Mouse (Mus musculus) hindbrain, embryonic 12.5 days (tissue): ENCODE data around the gene 1700017B05Rik. TPM values are rescaled to one million over a fixed set of nuclear protein-coding genes. Genes with fewer than 3 reads are reported as not detected.
"Not testable (repeated sequence)": the region's sequence is repeated elsewhere in the genome, so short reads cannot be mapped to it uniquely, and the experiment has no call there.

Source experiments
- ATAC-seq: fragments of 200-750 bp; cut with Nextera tagmentation; 2 replicates; pipeline ENCODE4 v1.8.0; 2017; ENCODE audit warnings: moderate TSS enrichment; ENCODE audit not compliant: low FRiP score
- H3K27ac ChIP-seq: fragments of 300-500 bp; sonication (generic); 2 replicates; pipeline ENCODE4 v1.5.1; 2016; ENCODE audit warnings: mild to moderate bottlenecking
- H3K27me3 ChIP-seq: fragments of 300-500 bp; sonication (generic); 2 replicates; pipeline ENCODE4 v1.6.1; 2016; ENCODE audit warnings: mild to moderate bottlenecking
- H3K36me3 ChIP-seq: fragments of 300-500 bp; sonication (generic); 2 replicates; pipeline ENCODE4 v1.6.1; 2016; ENCODE audit warnings: mild to moderate bottlenecking
- H3K4me1 ChIP-seq: fragments of 300-500 bp; sonication (generic); 2 replicates; pipeline ENCODE4 v1.6.1; 2016
- H3K4me2 ChIP-seq: fragments of 300-500 bp; sonication (generic); replicated peaks from 2 replicates; pipeline ENCODE4 v1.6.1; 2016; ENCODE audit warnings: mild to moderate bottlenecking
- H3K4me3 ChIP-seq: fragments of 300-500 bp; sonication (generic); 2 replicates; pipeline ENCODE4 v1.5.1; 2016; ENCODE audit warnings: mild to moderate bottlenecking
- H3K9ac ChIP-seq: fragments of 300-500 bp; sonication (generic); 2 replicates; pipeline ENCODE4 v1.6.1; 2016; ENCODE audit warnings: mild to moderate bottlenecking, moderate library complexity
- H3K9me3 ChIP-seq: fragments of 300-500 bp; sonication (generic); replicated peaks from 2 replicates; pipeline ENCODE4 v1.6.1; 2016; ENCODE audit warnings: mild to moderate bottlenecking
- WGBS: fragments of 180-500 bp; shearing (Covaris S2); methylation state at CpG from one replicate; pipeline ENCODE4 v1.1.7; 2016; 5-methylcytosine and 5-hydroxymethylcytosine counted together
- polyA plus RNA-seq: library from polyadenylated mRNA; unstranded; fragments of >200 nt; fragmentation: Nextera tagmentation; extraction: Ambion mirVana; gene quantifications from 2 replicates; pipeline ENCODE4 v1.2.1, GENCODE M21; 2016

Gene 1700017B05Rik
- polyA plus RNA-seq, 1 experiment from 2014 or later: 8.1 TPM

DNA sequence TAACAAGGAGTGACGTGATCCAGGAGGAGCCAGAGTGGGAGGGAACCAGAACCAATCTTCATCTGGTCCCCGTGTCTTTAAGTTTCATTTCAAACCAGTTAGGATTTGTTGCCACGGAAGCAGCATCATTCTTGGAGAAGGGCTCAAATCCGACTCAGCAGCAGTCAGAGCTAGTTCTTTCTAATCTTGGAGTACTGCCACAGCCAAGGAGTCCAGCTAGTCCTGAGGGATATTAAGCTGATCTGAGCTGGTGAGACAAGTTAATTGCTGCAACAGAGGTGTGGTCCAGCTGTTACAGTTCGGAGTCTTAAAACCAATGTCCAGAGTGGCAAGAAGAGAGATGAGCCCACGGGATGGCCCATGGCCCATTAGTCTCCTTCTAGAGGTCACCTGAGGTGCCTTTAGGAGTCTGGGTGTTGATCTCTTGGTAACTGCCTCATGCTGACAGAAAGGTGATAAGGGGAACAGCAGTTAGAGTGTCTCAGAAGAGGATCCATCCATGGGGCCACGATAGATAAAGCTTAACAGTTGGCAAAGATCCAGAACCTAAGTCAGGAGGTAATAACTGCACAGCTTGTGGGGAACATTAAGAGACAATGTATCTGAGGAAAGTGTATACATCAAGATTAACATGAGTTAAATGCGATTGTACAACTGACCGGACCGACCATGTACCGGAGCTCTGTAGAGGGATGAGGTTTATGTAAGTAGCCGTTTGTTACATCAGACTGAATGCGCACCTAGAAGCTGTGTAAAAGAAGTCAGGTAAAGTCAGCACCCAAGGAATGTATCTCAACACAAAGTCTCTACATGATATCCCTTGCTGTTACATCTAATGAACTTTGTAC lies 36.4 kb downstream of the 1700017B05Rik start:
- ATAC-seq: no peak

DNA sequence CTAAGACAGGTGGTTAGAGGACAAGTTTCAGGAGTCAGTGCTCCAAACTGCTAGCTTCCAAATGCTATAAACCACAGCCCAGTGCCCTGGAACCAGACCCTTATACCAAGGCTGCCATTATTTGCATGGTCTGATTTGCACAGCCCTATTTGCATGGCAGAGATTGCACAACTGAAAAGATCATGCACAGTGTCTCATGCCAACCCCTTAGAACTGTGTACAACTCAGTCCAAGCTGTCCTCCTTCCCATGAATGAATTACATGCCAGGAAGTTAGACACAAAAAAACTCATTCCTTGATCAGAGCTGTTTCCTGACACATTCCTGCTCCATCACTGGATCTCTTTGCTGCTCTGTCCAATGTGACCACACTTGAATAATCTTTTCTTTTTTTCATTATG lies 39.1 kb downstream of the 1700017B05Rik start:
- no peak overlapping the region for H3K27ac ChIP-seq
- no peak overlapping the region for H3K9ac ChIP-seq
- H3K4me2 ChIP-seq: no peak overlapping the region
- no peak for ATAC-seq
- H3K4me1 ChIP-seq: no peaks in the 10 kb centered on the region
- no peaks in the 10 kb centered on the region for H3K36me3 ChIP-seq
- no peak overlapping the region for H3K4me3 ChIP-seq
- peaks cover 3% of the 10 kb centered on the region; the same call in 1 of the 2 replicates for H3K27me3 ChIP-seq
- no peaks in the 10 kb centered on the region for H3K9me3 ChIP-seq

More for the DNA sequence above, 36.4 kb downstream of the 1700017B05Rik start:
- H3K36me3 ChIP-seq: no peaks in the 10 kb centered on the region
- H3K4me2 ChIP-seq: no peak overlapping the region
- H3K27me3 ChIP-seq: peaks cover 3% of the 10 kb centered on the region; the same call in 1 of the 2 replicates
- H3K4me1 ChIP-seq: peaks cover 3% of the 10 kb centered on the region; the same call in 1 of the 2 replicates
- no peak overlapping the region for H3K27ac ChIP-seq
- no peak overlapping the region for H3K4me3 ChIP-seq
- H3K9me3 ChIP-seq: no peaks in the 10 kb centered on the region
- no peak overlapping the region for H3K9ac ChIP-seq
- 87% methylated on average over 13 of the region's 13 CpGs for WGBS

DNA sequence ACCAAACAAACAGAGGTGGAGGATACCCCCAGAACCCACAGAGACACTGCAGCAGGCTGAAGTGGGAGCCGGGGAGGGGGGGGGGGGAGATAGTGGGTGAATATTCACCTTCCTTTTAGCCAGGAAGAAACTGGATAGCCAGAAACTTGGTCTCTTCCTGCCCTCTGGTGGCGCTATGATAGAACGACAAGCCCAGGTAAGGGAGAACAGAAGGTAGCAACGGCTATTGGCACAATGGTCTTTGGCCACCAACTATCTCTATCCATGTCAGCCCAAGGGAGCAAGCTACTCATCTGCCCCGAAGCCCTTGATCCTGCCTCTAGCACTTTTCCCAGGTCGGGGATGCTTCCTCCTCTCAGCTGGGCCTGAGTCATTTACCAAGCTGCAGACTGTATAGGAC lies 42.1 kb downstream of the 1700017B05Rik start:
- no peak overlapping the region for H3K4me2 ChIP-seq
- H3K4me3 ChIP-seq: no peak overlapping the region
- no peak for ATAC-seq
- 25% methylated on average over 6 of the region's 6 CpGs for WGBS
- no peaks in the 10 kb centered on the region for H3K9me3 ChIP-seq
- H3K27ac ChIP-seq: no peak overlapping the region
- H3K9ac ChIP-seq: no peak overlapping the region
- no peaks in the 10 kb centered on the region for H3K36me3 ChIP-seq
- no peaks in the 10 kb centered on the region for H3K4me1 ChIP-seq
- no peaks in the 10 kb centered on the region for H3K27me3 ChIP-seq

DNA sequence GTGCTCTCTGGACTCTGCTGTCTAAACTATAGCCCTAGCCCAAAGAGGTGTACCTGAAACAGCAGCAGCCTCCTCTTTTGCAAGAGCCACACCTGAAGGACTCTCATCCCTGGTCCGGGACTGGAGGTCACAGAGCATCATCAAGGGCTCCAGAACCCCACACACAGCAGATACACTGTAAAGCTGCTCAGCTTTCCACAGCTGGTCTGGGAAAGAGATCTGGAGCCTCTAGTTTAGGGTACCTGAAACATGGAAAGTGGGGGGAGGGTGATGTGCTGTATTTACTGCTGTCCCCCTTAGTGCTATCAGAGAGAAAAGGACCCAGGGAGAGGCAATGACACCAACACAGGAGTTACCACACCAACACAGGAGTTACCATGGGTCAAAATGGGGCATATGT lies 42.9 kb downstream of the 1700017B05Rik start:
- no peak for ATAC-seq
- no peak overlapping the region for H3K4me2 ChIP-seq
- no peaks in the 10 kb centered on the region for H3K27me3 ChIP-seq
- H3K36me3 ChIP-seq: no peaks in the 10 kb centered on the region
- no peak overlapping the region for H3K27ac ChIP-seq
- H3K4me1 ChIP-seq: no peaks in the 10 kb centered on the region
- H3K9me3 ChIP-seq: no peaks in the 10 kb centered on the region
- no peak overlapping the region for H3K4me3 ChIP-seq
- H3K9ac ChIP-seq: no peak overlapping the region
- 97% methylated on average over 1 of the region's 1 CpGs for WGBS

DNA sequence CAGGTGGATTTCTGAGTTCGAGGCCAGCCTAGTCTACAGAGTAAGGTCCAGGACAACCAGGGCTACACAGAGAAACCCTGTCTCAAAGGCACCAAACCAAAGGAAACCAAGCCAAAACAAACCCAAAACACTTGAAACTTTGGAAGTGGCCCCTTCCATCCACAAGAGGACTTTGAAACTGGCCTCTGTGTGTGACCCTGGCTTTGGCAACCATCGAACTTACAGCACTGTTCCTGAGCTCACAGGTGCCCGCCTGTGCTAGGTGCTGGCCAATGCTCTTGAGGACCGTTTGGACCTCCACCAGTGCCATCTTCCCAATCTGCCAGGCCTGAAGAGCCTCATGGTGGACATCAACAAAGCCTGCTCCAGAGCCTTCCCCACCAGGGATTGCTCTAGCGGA lies 43.6 kb downstream of the 1700017B05Rik start:
- no peaks in the 10 kb centered on the region for H3K9me3 ChIP-seq
- WGBS: 83% methylated on average over 5 of the region's 5 CpGs
- H3K4me3 ChIP-seq: no peak overlapping the region
- H3K4me2 ChIP-seq: no peak overlapping the region
- H3K27me3 ChIP-seq: no peaks in the 10 kb centered on the region
- ATAC-seq: no peak
- no peak overlapping the region for H3K9ac ChIP-seq
- no peak overlapping the region for H3K27ac ChIP-seq
- no peaks in the 10 kb centered on the region for H3K4me1 ChIP-seq
- no peaks in the 10 kb centered on the region for H3K36me3 ChIP-seq

DNA sequence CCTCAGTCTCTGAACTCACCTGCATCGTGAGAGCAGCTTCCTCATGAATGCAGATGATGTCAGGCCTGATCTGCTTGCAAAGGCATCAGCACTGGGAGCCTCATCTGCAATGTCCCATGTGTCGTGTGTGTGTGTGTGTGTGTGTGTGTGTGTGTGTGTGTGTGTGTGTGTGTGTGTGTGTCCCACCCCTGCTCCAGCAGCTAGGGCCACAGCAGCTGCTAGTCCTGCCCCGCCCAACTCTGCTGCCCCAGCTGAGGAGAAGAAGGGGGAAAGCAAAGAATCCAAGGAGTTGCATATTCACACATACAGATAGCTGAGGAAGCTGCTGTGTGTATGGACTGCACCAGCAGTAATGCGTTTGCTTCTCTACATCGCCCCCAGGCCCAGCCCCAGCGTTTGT lies 45.2 kb downstream of the 1700017B05Rik start:
- WGBS: 83% methylated on average over 6 of the region's 6 CpGs
- no peak for ATAC-seq
- Histone ChIP-seq H3K27me3 (no peaks in the 10 kb centered on the region), H3K9ac (no peak overlapping the region), H3K4me3 (no peak overlapping the region), H3K36me3 (no peaks in the 10 kb centered on the region), H3K27ac (no peak overlapping the region), H3K4me1 (no peaks in the 10 kb centered on the region), H3K9me3 (no peaks in the 10 kb centered on the region), H3K4me2 (no peak overlapping the region)

DNA sequence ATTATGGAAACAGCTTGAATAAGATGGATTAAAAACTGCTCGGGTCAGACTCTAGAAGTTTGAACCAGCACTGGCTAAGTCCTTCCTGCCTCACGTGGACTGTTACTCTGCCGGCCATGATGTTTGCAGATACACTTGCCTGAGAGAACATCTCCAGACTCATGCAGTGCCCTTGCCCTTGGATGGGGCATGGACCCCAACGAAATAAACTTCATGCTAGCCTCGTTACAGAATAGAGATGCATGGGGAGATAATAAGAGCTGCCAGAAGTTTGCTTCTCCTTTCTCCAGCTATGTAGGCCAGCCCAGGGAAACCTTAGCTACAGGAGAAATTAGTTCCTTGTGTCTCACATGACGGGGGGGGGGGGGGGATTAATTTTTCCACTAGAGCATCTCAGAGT lies 47.9 kb downstream of the 1700017B05Rik start:
- H3K9ac ChIP-seq: no peak overlapping the region
- no peaks in the 10 kb centered on the region for H3K4me1 ChIP-seq
- no peaks in the 10 kb centered on the region for H3K27me3 ChIP-seq
- H3K36me3 ChIP-seq: no peaks in the 10 kb centered on the region
- no peak overlapping the region for H3K27ac ChIP-seq
- WGBS: 82% methylated on average over 6 of the region's 6 CpGs
- H3K4me3 ChIP-seq: no peak overlapping the region
- no peaks in the 10 kb centered on the region for H3K9me3 ChIP-seq
- no peak overlapping the region for H3K4me2 ChIP-seq
- no peak for ATAC-seq

DNA sequence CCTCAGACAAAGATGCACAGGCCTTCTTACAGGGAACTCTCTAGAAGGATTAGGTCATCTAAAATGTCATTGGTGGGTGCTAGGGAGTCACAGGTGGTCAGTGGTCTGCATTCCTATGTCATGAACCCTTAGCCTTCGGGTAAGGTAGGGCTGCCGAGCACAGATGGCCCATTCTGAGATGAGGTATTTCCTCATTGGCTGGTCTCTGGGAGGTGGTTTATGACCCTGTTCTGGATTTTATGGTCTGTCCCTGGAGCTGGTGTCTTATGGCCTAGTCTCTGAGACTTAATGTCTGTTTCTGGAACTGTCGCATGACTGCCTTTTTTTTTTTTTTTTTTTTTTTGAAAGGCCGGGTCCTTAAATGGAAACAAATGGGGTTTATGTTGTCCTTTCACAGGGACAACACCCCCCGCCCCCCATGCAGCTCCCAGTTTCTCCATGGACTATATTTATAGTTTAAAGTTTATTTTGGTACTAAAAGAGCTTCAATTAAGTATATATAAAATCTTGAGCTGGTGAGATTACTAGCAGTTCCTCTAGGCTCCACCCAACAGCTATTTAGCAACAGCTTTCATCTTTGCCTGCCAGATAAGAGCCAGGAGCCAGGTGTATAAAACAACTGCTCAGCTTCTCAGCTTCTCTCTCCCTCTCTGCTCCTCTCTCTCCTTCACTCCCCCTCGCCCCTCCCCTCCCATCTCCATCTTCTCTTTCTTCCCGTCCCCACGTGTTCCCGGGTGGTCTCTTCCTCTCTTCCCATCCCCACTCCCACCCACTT lies 49.8 kb downstream of the 1700017B05Rik start:
- H3K4me2 ChIP-seq: no peak overlapping the region
- no peaks in the 10 kb centered on the region for H3K4me1 ChIP-seq
- WGBS: 73% methylated on average over 9 of the region's 9 CpGs
- H3K9ac ChIP-seq: no peak overlapping the region
- H3K4me3 ChIP-seq: no peak overlapping the region
- H3K27me3 ChIP-seq: no peaks in the 10 kb centered on the region
- H3K27ac ChIP-seq: no peak overlapping the region
- no peak for ATAC-seq
- H3K36me3 ChIP-seq: no peaks in the 10 kb centered on the region
- H3K9me3 ChIP-seq: no peaks in the 10 kb centered on the region

DNA sequence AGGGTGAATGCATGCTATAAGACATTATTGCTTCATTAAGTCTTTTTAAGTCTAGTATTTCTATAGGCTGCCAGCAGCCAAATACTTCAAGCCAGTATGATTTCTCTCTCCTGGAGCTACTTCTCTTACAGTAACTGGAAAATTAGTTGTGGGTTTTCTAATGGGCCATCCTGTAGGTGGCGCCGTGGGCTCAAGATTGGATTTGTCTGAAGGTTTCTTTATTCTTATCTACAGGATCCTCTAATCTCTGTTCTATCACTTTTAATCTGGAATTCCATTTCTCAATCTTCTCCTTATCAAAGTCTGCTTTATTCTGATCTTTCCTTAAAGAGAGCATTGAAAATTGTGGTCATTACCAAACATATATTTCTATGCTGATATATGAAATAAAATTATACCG lies 53.1 kb downstream of the 1700017B05Rik start:
- no peak for ATAC-seq
- Histone ChIP-seq H3K27me3 (no peaks in the 10 kb centered on the region), H3K9ac (no peak overlapping the region), H3K36me3 (no peaks in the 10 kb centered on the region), H3K4me1 (no peaks in the 10 kb centered on the region), H3K4me3 (no peak overlapping the region), H3K4me2 (no peak overlapping the region), H3K9me3 (no peaks in the 10 kb centered on the region), H3K27ac (no peak overlapping the region)
- 31% methylated on average over 3 of the region's 3 CpGs for WGBS

DNA sequence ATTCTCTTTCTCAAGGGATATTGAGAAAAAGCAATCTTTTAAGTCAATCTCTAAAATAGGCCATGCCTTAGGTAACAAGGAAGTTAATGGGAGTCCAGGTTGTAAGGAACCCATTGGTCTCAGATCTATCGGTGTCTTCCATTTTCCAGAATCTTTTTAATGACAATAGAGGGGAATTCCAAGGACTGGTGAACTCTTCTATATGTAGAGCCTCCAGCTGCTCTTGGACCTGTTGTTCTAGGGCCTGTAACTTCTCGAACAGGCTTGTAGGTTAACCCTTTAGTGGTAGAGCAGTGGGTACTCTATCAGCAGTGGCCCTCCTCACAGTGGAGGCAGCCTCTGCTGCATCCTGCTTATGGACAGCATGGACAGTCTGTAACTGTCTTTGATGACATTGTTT lies 55.5 kb downstream of the 1700017B05Rik start:
- no peak overlapping the region for H3K4me2 ChIP-seq
- no peak overlapping the region for H3K4me3 ChIP-seq
- ATAC-seq: no peak
- no peaks in the 10 kb centered on the region for H3K27me3 ChIP-seq
- H3K27ac ChIP-seq: no peak overlapping the region
- WGBS: 61% methylated on average over 2 of the region's 2 CpGs
- H3K9ac ChIP-seq: no peak overlapping the region
- no peaks in the 10 kb centered on the region for H3K4me1 ChIP-seq
- H3K36me3 ChIP-seq: no peaks in the 10 kb centered on the region
- no peaks in the 10 kb centered on the region for H3K9me3 ChIP-seq

DNA sequence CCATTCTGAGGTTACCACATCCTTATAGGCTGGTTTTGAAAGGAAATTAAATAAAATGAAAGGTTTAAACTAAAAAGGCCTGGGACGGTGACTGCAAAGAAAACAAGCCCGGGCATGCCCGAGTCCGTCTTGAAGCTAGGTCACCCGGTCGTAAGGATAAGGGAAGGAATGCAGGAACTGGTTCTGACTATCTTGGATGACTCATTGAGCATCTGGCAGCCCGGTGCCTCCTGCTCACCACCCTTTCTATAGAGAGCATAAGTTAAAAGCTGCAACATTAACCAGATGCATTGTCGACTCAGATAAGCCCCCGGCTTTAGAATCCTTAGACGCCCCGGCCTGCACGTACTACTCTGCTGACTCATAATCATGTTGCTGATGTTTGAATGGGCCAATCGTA lies 58.8 kb downstream of the 1700017B05Rik start:
- H3K4me2 ChIP-seq, H3K27ac ChIP-seq, H3K27me3 ChIP-seq, H3K4me3 ChIP-seq, H3K36me3 ChIP-seq, H3K9ac ChIP-seq, H3K9me3 ChIP-seq, ATAC-seq, H3K4me1 ChIP-seq: not testable (repeated sequence)
- WGBS: 86% methylated on average over 13 of the region's 13 CpGs
